Mouse (Mus musculus) heart, postnatal 36 days (tissue): ENCODE data around the gene Slc29a1. TPM values are rescaled to one million over a fixed set of nuclear protein-coding genes. Genes with fewer than 3 reads are reported as not detected.

Experiments
- DNase-seq, 2 experiments: peaks; one replicate each; pipeline ENCODE4 v3.0.0; 2021 to 2022
- intact Hi-C: fragments of 180-260 bp; cut with DNase I; formaldehyde crosslinking; loops from one replicate; pipeline ENCODE4 v1.15.1; 2025
- total RNA-seq, 2 experiments: library from RNA; stranded (reverse); gene quantifications; 2 replicates each; pipeline ENCODE4 v1.2.3; 2021

Gene Slc29a1
- total RNA-seq, 2 experiments from 2014 or later = 66.7 to 73.5 TPM

- intact Hi-C loops = no loop called here
- no peak for DNase-seq
These were observed 55.2 kb downstream of the Slc29a1 start for GRCm38 (mm10) chr17:45544001-45544872.

- no peak for DNase-seq
- intact Hi-C loops = no loop called here
These were observed 56.3 kb downstream of the Slc29a1 start for GRCm38 (mm10) chr17:45543115-45543514.

GRCm38 (mm10) chr17:45542705-45543104 lies 56.7 kb downstream of the Slc29a1 start:
- intact Hi-C loops = no loop called here
- DNase-seq = no peak

- no peak for DNase-seq
- intact Hi-C loops = no loop called here
These were observed 57.3 kb downstream of the Slc29a1 start for GRCm38 (mm10) chr17:45542129-45542528.

GRCm38 (mm10) chr17:45539664-45540063 lies 59.7 kb downstream of the Slc29a1 start:
- intact Hi-C loops = no loop called here
- no peak for DNase-seq

GRCm38 (mm10) chr17:45538394-45538793 lies 61.0 kb downstream of the Slc29a1 start:
- intact Hi-C loops = no loop called here
- DNase-seq = no peak

- intact Hi-C loops = no loop called here
- no peak for DNase-seq
These were observed 63.1 kb downstream of the Slc29a1 start for GRCm38 (mm10) chr17:45536264-45536663.

Other genes with a start within 250 kb of the Slc29a1 start
- 10 to 100 TPM; 36.2 to 38.2 TPM for gene Cdc5l, start 165.9 kb downstream of the Slc29a1 start, total RNA-seq
- under 1 TPM in 1 of 2 experiments, not detected in 1; 0.27 TPM for gene Spats1, start 124.2 kb downstream of the Slc29a1 start, total RNA-seq
- gene Aars2, start 92.8 kb downstream of the Slc29a1 start, total RNA-seq = 10 to 100 TPM; 19.4 to 19.6 TPM
- not detected for gene Tcte1, start 76.2 kb downstream of the Slc29a1 start, total RNA-seq
- under 1 TPM in 1 of 2 experiments, not detected in 1; 0.08 TPM for gene Tmem151b, start 49.9 kb downstream of the Slc29a1 start, total RNA-seq
- gene Nfkbie, start 43.9 kb downstream of the Slc29a1 start, total RNA-seq = 1 to 10 TPM; 1.4 to 1.5 TPM
- 10 to 100 TPM; 27.6 to 32.7 TPM for gene Slc35b2, start 35.7 kb downstream of the Slc29a1 start, total RNA-seq
- gene Hsp90ab1, start 26.3 kb downstream of the Slc29a1 start, total RNA-seq = 1,000 to 10,000 TPM; 1,126 to 1,337 TPM
- not detected for gene Mymx, start 2.5 kb upstream of the Slc29a1 start, total RNA-seq
- not detected for gene Capn11, start 59.7 kb upstream of the Slc29a1 start, total RNA-seq
- gene Mrpl14, start 86.7 kb upstream of the Slc29a1 start, total RNA-seq = 100 to 1,000 TPM; 140 to 155 TPM
- 10 to 100 TPM; 84.6 to 88.1 TPM for gene Tmem63b, start 87.3 kb upstream of the Slc29a1 start, total RNA-seq
- gene 1600014C23Rik, start 134.2 kb upstream of the Slc29a1 start, total RNA-seq = not detected